Mouse (Mus musculus): Measurements from ENCODE around the gene Pax3.
A peak's percentile ranks its signal among the peaks of the same experiment; 100 is the strongest.

Gene Pax3

DNA sequence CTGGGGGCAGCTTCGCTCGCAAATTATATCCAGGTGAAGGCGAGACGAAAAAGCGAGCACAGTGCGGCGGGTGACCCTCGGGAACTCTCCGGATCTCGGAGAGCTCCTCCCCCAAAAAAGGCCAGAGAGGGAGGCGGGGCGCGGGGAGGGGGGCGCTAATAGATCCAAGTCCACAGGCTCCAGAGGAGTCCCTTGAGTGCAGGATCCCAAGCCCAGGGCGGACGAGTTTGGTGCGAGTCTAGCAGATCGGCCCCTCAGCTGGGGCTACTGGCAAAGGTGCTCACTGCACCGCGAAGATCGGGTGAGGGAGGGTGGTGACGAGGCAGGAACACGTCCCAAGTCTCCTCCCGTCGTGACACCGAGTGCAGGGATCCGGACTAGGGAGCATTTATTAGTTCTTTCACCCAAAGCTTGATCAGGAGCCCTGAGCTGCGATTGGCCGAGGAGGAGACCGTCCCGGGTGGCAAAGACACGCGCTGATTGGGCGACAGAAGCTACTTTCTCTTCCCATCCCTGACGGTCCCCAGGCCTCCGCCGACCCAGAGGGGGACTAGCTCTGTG lies at the start of gene Pax3:
Pax3 (minus strand) TSS at position 384 of the 561 bp plus-strand sequence.
- DNase-seq: no peak

DNA sequence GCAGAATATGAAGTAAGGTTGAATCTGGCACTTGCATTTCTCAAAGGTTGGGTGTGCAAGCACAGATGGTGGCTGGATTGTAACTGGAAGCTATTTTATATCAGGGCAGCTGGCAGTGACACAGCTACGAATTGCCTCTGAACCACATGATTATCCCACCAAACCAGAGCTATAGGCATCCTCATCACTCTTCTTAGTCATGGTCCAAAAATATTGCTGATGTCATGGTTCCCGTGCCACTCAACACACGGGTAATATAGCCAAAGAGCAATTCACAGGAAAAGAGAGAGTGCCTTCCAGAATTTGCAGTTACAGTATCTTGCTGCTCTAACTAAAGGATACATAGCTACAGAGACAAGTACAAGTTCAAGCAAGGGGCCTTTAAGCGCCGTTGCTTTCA lies 37.4 kb upstream of the Pax3 start:
- DNase-seq: no peak

DNA sequence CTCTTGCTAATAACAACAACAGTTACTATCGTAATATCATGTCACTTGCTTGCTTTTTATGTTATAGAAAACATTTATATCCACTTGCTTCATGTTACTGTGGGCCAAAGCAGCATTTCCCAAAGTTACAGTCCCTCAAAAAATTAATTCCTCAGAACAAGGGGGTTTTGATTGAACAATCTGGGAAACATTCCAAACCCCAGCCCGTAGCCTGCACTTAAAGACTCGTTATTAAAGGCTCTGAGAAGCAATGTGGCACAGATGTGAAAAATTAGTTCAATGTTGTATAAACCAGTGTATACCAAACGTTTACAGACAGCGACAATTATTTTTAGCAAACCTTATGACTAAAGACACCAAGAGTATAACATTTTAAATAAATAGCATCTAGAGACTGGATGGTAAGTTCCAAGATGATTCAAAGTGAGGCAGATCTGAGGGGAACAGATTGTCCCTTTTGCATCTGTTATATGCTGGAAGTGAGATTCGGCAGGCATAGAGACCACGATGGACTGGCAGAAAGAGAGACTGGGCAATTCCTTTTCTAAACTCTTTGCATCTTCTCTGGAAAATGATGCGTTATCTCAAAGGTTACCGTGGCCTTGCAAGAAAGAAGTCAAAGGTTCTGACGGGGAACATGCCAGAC lies 35.1 kb upstream of the Pax3 start:
- no peak for DNase-seq

DNA sequence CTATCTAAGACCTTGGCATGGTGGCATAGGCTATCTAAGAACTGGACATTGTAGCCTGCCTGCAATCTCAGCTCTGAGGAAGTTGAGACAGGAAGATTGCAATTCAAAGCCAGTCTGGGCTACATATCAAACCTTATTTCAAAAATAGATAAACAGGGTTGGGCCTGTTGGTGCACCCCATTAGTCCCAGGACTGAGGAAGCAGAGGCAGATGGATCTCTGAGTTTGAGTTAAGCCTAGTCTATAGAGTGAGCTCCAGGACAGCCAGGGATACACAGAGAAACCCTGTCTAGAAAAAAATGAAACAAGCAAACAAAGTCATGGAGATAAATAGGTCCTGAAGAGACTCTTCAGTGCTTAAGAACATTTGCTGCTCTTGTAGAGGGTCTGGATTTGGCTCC lies 32.9 kb upstream of the Pax3 start:
- DNase-seq: no peak

DNA sequence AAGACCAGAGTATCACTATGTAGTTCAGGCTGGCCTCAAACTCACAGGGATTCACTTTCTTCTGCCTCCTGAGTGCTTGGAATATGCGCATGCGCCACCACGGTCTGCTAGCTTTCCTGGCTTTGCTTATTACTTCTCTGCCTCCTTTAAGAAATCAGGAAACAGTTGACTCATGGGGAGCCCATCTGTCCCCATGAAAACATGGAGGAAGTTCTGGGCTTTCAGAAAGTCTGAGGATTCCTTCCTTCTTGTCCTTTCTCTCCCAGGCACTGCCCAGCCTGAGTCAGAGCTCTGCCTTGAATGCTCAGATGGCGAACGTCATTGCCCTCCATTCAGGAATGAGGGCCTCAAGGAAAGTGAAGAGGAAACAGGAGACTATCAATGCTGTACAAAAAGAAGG lies 31.8 kb upstream of the Pax3 start:
- no peak for DNase-seq

DNA sequence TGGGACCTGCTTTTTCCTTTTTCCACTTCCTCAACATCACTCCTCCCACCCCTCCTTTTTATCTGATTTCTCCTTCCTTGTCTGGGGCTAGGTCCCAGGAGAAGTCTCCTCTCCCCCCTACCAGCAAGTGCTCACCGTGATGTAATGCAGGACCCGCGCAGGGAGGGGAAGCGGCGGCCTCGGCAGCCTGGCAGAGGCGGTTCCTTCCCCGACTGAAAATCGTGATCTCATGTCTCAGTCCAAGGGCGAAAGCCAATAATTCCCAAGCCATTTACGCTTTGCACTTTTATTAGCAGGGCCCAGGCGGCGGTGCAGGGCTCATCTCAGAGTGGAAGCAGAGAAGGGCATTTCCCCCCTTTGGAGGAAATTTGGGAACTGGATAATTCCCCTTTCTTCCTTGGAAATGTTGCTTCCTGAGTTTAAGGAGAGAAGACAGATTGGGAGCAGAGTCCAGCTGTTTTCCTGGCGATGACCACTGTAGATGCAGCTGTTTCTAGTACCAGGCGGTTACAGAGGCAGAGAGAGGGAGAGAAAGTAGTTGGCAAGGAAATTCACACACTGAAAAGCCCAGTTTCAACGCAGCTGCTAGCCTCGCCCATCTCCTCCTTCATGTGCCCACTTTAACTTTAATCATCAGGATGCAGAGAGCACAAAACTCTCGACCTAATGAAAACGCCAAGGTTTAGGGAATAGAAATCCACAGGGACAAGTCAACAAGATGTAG lies 21.3 kb upstream of the Pax3 start:
- DNase-seq: no peak

DNA sequence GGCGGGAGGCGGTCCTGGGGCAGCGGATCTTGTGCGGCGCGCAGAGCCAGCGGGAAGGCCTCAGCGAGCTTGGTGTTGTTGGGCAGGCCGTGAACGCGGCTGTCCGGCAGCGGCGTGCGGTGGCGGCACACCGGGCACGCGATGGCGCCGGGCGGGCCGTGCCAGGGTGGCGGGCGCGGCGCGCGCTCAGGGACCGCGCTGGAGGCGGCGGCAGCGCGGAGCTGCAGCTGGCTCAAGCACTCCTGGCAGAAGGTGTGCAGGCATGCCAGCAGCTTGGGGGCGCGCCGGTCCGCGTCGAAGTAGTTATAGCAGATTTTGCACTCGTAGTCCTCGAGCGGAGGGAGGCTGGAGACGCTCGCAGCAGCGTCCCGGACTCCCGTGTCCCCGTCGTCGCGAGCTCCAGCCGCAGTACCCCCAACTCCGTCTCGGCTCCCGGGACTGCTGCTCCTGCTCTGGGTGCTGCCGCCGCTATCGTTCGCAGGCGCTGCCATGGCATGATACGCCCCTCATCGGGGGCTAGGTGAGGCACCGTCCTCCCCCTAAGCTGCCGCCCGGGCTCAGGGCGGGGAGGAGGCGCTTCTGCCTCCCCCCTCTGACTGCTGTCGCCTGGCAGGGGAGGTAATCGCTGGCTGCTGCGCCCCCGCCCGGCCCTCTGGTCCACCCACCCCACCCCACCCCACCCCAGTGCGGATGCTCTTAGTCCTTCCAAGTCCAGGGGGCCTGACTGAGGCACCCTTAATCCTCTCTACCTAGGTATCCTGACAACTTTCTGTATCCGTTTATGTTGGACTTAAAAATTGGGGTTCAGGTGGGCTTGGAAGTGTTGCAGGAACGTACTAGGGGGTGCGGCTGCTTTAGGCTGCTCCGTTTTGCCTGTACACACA lies 20.5 kb upstream of the Pax3 start:
- DNase-seq: peak; percentile 28

DNA sequence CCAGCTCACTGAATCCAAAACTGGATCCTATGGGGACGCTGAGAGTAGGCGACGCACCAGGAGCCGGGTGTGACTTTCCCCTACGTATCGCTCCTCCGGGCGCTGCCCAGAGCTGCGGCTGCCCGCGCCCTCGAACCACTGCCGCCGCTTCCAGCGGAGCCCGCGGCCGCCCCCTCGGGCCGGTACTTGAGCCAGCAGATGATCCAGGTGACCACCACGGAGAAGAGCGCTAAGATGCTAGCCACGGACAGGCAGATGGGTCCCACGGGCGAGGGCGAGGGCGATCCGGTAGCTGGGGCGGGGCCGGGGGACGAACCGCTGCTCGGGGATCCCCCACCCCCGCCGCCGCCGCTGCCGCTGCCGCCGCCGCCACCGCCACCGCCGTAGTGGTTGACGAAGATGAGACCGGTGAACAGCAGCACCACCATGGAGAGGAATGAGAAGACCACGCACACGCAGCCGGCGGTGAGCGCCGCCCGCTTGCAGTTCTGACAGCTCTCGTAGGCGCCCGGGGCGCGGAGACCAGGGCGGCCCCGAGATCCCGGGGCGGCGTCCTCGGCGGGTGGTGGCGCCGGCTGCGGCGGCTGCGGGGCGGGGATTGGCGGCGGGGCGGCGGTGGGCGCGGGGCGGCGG lies 19.7 kb upstream of the Pax3 start:
- no peak for DNase-seq

DNA sequence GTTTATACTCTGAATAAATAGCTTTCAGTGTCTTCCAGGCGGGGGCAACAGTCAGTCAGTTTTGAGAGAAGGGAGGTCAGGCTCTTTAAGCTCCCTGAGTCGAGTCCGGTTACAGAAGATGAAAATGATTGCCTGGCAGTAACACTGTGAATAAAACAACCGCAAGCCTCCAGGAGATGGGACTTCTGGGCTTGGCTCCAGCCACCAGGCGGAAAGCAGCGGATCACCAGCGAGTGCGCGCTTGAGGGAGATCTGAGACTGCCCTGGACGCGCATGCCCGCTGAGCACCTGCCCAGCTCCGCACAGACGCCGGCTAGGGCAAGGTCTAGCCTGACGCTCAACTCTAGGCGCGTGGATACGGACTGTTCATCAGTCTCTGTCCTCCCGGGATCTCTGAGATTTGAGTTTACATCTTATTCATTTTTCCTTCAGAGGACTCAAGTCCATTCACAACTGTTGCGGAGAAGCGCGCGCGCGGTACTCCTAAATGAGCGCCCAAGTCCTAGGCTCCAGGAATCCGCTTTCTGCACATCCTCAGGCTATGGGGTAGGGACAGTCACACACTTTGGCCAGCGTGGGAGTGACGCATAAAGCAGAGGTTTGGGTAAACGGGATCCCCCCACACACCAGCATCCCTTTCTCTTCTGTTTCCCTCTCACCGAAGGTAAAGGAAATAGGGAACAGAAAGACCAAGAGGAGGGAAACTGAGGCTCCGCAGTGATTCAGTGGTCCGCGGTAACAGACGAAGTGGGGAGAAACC lies 19.0 kb upstream of the Pax3 start:
- DNase-seq: peak; percentile 21

DNA sequence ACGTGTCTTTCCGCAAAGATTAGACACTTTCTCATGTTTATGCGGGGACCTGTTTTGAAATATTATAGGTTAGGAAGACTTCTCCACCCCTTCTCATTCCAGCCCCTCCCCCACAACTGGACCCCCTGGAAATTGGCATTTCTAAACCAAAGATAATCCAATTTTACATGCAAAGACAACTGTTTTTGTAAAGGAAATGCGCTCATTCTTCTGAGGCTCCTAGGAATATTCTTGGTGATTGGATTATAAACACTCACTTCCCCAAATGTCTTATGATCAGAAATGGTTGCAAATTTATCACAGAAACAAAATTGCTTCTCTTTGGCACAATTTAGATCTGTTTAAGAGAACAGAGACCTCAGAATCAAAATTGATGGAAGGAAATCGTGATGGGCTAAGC lies 14.1 kb upstream of the Pax3 start:
- no peak for DNase-seq

DNA sequence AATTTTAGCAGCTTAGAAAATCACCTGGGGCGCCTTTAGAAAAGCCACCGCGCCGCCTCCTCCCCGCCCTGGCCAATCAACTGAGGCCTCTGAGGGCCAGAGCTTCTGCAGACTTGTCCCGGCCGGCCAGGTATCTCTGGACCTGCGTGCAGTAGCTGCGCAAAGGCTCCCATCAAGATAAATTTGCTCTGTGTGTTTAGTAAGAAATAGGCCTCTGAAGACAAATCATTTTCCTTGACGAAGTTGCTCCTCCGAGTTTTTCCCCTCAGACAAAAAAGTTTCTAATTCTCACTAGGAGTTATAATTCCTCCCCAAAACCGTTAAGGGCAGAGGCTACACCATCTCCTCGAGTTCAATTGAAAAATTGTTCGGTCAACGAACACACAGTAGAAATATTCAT lies 13.6 kb upstream of the Pax3 start:
- DNase-seq: no peak

DNA sequence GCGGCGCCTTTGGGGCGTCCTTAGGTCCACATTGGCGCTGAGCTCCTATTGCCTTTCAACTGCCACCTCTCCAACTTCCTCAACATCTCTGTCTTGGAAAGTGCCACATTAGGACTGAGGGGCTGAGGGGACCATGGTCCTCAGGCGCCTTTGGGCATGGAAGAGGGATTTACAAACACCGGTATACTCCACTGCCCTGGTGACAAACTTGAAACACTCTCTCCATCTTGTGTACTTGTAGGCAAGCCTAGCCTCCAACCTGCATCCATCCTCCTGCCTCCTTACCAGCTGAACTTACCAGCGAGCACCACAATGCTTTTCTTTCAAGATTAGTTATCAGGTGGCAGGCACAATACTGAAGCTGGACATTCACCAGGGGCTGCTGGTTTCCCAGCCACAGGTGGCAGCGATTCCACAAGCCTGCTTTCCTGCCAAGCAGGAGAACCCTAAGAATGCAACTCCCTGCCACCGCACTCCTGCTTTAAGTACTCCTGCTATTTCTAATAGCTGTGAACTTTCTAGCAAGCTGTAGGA lies 11.4 kb upstream of the Pax3 start:
- DNase-seq: no peak

DNA sequence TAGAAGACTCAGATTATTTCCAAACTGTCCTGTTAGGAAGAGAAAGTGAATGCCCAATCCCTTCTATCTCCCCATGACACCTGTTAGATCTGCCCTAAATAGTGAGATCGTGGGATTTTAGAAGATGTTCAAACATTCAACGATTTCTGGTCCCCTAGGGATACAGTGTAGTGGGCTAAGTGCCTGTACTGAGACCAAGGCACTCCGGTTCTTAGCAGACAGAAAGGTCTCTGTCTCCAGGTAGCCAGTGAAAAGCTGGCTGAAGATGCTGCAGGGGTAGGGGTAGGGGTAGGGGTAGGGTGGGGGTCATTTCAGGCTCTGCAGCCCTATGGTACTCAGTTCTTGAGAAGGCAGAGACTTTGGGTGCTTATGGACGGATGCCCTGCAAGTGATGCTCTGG lies 7.4 kb upstream of the Pax3 start:
- no peak for DNase-seq

DNA sequence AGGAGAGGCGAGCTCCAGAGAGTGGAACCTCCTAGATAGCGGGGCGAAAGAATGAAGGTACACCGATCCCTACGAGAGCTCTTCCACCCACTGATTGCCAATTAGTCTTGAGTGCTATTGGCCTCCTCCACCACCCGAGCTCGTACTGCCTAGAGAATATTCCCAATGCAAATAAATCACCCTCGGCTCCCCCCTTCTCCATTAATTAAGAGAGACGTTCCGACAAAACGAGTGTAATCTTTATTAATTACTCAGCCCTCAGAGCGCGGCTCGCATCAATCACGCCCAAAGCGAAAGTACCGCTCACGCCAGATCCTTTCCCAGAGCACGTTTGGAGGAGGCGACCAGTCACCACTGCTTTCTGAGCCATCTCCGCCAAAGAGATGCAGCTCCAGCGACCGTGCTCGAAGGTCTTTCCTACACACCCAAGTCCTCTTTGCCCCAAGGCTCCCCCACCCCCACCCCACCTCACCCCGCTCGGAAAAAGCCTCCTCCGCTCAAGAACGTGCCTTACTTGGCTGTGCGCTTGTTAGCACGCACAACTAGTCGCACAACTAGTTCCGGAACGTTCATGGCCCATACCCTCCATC lies 6.8 kb upstream of the Pax3 start:
- peak; percentile 28 for DNase-seq

DNA sequence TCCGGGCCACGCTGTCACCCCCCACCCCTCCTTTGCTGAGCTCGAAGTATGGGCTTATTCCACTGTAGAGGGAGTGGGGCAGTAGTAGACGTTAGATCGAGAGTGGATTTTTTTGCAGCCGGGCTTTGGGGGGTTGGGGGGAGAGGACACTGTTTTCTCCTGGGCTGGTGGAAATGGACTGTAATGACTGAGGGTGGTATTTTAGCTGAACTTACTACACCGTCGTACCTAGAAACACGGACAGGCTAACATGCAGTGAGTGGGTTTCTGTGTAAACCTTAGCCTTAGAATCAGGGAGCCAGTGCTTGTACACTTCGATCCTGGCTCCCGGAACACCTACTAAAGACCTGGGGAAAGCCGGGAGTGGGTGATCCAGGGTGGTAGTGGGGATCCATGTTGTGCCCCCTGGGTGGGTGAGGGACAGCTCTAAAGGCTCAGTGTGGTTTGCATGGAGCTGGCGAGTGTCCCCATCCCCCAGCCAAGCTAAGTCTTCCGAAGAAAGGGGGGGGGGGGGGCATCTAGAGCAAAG lies 6.2 kb upstream of the Pax3 start:
- DNase-seq: no peak

DNA sequence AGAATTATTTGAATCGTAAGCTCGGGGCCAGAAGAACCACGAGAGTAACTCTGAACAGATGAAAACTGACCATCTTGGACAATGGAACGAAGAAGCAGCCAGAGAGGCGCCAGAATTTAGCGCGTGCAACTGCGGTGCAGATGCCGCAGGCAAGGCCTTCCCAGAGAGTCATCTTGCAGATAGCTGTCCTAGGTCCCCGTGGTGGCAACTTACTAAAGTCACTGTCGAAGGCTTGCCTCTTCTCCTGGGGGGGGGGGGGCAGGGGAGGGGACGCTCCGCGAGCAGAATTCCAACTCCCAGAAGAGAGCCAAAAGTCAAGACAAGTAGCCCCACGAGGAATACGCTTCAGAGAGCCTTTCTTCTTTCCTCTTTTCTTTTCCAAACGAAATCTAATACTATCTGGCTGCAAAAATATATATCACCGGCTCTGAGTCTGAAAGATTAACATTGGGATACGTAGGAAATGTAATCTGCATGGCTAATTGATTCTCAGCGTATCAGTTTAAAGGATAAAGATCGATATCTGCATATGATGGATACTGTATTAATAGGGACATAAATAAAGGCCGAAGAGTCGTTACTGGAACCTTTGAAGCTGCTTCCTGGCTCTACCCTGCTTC lies 5.6 kb upstream of the Pax3 start:
- no peak for DNase-seq

DNA sequence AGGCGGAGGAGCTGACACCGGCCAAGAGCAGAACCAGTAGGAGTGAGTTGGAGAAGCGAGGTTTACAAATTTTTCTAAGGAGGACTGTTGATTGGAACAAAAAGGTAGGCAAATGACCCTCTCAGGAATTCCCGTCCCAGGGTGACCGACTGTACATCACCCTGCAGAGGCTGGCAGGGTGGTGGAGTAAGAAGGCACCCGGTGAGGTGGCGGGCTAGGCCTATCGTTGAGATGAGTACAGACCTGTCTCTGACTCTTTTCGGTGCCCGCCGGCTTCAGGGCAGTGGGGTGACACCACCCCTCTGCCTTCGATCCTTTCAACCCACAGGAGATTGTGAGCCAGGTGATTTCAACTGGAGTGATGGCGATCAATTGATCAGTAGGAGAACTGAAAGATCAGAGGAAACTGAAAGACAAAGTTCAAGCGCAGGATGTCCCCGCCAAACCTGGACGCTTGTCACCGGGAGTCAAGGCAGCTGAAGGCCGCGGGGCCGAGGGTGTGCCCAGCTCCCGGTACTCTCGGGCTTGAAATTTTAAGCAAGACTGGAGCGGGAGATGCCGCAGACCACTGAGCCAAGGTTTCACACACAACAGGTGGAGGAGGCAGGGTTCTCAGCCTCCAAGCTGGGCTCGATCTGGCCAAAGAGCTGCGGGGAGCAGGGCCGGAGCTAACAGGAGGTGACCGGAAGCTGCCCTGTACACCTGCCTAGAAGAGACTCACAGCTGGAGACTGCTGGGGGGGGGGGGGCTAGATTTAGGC lies 4.5 kb upstream of the Pax3 start:
- no peak for DNase-seq

DNA sequence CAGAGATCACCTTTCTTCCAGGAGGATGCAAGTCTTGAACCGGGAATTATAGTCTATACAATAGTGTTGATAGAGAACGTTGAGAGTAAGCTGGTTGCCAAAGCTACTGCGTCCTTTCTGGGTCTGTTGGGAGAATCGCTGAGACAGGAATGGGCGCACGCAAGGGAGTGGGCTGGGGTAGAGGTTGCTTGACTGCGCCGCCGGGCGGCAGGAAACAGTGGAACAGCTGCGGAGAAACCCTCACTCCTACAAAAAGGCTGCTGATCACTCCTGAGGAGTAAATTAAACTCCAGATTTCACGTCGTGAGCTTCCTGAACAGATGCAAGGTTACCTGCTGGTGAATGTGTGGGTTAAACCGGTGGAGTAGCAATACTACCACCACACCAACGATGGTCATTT lies 3.3 kb upstream of the Pax3 start:
- DNase-seq: no peak

DNA sequence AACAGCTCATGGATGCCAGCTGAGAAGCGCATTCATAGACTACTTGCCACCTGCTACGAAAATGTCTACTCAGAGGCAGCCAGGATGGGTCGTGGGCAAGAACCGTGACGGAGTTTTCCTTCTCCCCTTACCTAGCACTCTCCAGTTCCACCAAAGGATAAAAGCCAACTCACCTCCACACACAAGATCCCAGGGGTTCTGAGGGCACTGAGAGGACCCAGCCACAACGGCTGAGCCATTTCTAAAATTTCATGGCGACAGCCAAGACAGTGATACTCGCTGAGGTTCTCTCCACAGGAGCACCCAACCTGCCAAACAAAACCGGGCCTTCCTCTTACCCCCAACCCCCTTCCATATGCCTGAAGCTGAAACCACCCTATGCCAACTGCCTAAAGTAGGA lies 2.3 kb upstream of the Pax3 start:
- DNase-seq: no peak

DNA sequence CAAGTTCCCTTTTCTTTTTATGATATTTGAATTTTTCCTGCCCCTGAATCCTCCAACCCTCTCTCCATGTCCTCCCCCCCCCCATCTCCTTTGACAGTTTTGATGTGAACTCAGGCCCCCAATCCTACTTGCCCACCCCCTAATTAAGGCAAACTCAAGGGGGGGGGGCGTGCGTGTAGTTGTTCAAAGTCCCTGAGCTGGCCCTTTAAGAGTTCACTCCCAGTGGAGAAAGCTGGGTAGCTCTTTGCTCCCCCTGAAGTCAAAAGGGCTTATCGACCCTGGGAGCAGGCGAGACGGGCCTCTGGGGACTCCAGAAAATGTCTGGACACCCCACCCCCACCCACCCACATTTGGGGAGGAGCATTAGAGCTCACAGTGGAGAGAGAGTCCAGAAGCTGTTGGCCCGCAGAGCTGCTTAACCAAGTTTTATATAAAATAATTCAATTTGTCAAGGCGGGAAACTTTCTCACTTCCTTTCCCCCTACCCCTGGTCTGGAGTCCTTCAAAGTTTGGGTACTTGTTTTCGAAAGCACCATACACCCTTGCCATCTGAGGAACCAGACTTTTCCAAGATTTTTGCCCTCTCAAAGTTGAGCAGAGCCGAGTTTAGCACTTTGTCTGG lies 1.5 kb upstream of the Pax3 start:
- DNase-seq: no peak

Data from lung, postnatal 36 days (tissue).